Mouse (Mus musculus): ENCODE measurements at regions not wholly inside any gene's neighbourhood (a gene's known extent, or its start where the extent isn't known, plus 50 kb on each side); places are given as distances from the start of the nearest gene placed in this dataset.

- intact Hi-C loops (cut with DNase I) = no loop called here
- DNase-seq = no peak
These were observed 1382.9 kb upstream of the Tenm2 start for GRCm38 (mm10) chr11:38618707-38619106.

- intact Hi-C loops (cut with DNase I) = no loop called here
- DNase-seq = peak; percentile 23
These were observed 1365.2 kb upstream of the Tenm2 start for GRCm38 (mm10) chr11:38600971-38601370.

GRCm38 (mm10) chr11:38568515-38568914, 1332.8 kb upstream of the Tenm2 start:
- DNase-seq = no peak
- intact Hi-C loops (cut with DNase I) = no loop called here

GRCm38 (mm10) chr11:38543893-38544292, 1308.1 kb upstream of the Tenm2 start:
- DNase-seq = peak; percentile 13
- intact Hi-C loops (cut with DNase I) = no loop called here

GRCm38 (mm10) chr11:38540097-38540496, 1304.3 kb upstream of the Tenm2 start:
- intact Hi-C loops (cut with DNase I) = no loop called here

GRCm38 (mm10) chr11:38532282-38532681, 1296.5 kb upstream of the Tenm2 start:
- intact Hi-C loops (cut with DNase I) = no loop called here
- DNase-seq = no peak

More at GRCm38 (mm10) chr11:38540097-38540496, 1304.3 kb upstream of the Tenm2 start:
- no peak for DNase-seq

GRCm38 (mm10) chr11:38509676-38510075, 1273.9 kb upstream of the Tenm2 start:
- DNase-seq = no peak
- intact Hi-C loops (cut with DNase I) = no loop called here

- no peak for DNase-seq
- intact Hi-C loops (cut with DNase I) = no loop called here
These were observed 1228.5 kb upstream of the Tenm2 start for GRCm38 (mm10) chr11:38464239-38464596.

- intact Hi-C loops (cut with DNase I) = no loop called here
- DNase-seq = no peak
These were observed 1227.9 kb upstream of the Tenm2 start for GRCm38 (mm10) chr11:38463568-38464238.

GRCm38 (mm10) chr11:38443291-38443690, 1207.5 kb upstream of the Tenm2 start:
- intact Hi-C loops (cut with DNase I) = no loop called here
- DNase-seq = no peak

GRCm38 (mm10) chr11:38410302-38410701, 1174.5 kb upstream of the Tenm2 start:
- intact Hi-C loops (cut with DNase I) = no loop called here
- DNase-seq = peak; percentile 24

GRCm38 (mm10) chr11:38397771-38398170, 1162.0 kb upstream of the Tenm2 start:
- no peak for DNase-seq
- intact Hi-C loops (cut with DNase I) = no loop called here

- intact Hi-C loops (cut with DNase I) = no loop called here
- no peak for DNase-seq
These were observed 1151.2 kb upstream of the Tenm2 start for GRCm38 (mm10) chr11:38386958-38387357.

- intact Hi-C loops (cut with DNase I) = no loop called here
- no peak for DNase-seq
These were observed 1110.7 kb upstream of the Tenm2 start for GRCm38 (mm10) chr11:38346442-38346841.

GRCm38 (mm10) chr11:38335411-38335810, 1099.6 kb upstream of the Tenm2 start:
- intact Hi-C loops (cut with DNase I) = no loop called here
- DNase-seq = no peak

GRCm38 (mm10) chr11:38297693-38298092, 1061.9 kb upstream of the Tenm2 start:
- no peak for DNase-seq
- intact Hi-C loops (cut with DNase I) = no loop called here

- DNase-seq = no peak
- intact Hi-C loops (cut with DNase I) = no loop called here
These were observed 1055.5 kb upstream of the Tenm2 start for GRCm38 (mm10) chr11:38291289-38291688.

- no peak for DNase-seq
- intact Hi-C loops (cut with DNase I) = no loop called here
These were observed 1045.2 kb upstream of the Tenm2 start for GRCm38 (mm10) chr11:38280961-38281360.

Measured in left cerebral cortex, postnatal 4 days (tissue).